Mouse (Mus musculus) megakaryocyte, embryonic 14.5 days (primary cell): ENCODE measurements at regions not wholly inside any gene's neighbourhood (a gene's known extent, or its start where the extent isn't known, plus 50 kb on each side); places are given as distances from the start of the nearest gene placed in this dataset.

Experiments used
- FLI1 ChIP-seq: IDR thresholded peaks from 2 replicates; pipeline ENCODE4 v1.6.1; 2012; ENCODE audit warnings: low read length, inconsistent platforms, mixed read lengths
- GATA1 ChIP-seq: IDR thresholded peaks from 3 replicates; pipeline ENCODE4 v1.6.1; 2012; ENCODE audit warnings: mixed read lengths, low read length, inconsistent platforms, borderline replicate concordance

DNA sequence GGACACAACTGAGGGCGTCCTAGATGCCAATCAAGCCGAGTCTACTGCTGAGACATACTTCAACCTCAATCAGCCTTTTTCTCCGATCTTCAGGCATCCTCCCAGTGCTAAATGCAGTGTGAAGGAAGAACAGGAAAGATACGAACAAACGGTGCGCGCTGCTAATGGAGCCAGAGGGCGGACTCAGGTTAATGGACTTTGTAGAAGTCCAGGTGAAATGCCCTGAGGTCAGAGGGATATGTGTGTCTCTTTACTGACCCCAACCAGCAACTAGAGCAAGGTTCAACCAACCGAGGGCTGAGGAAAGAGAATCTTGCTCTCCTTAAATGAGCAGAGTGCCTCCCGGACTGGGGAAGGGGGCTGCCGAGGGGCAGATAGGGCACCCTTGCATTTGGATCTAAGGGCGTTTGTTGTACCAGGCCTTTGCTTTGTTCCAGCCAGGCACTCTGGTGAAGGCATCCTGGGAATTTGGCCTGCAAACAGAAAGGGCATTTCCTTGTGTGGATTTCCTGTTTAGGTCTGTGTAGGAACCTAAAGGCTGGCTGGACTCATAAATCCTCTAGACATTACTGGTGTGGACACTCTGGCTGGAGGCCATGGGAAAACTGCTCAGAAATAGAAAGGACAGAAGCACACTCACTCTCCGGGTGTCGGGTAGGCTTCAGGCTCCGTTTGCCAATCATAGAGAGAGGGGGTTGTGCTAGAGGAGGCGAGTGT, 62.7 kb upstream of the Ahctf1 start:
- TF ChIP-seq GATA1 (no peak), FLI1 (no peak)
